In genomic region chr5:115670406-115670805, GRCm38 (mm10) we compare ENCODE assay signal across 17 mouse cellular contexts.
"Had no signal": no experiment of that assay in that cellular context is flagged by ENCODE, and none has a peak within 500 bp of the region (broad histone marks: within the 10 kb centered on the region; RNA-seq: fewer than 3 reads in every experiment).

No protein-coding gene starts in this region.

- ATAC-seq: inflammation-experienced regulatory T-cells, adult 6 months; midbrain, embryonic 16.5 days had no signal

- H3K4me3 ChIP-seq: limb, embryonic 12.5 days; megakaryocyte, embryonic 14.5 days; neural tube, embryonic 13.5 days had no signal

- H3K27ac ChIP-seq: kidney, postnatal 0 days; limb, embryonic 12.5 days; liver, embryonic 14.5 days; macrophage; neural tube, embryonic 13.5 days had no signal

- DNase-seq: kidney, adult 8-10 months; kidney, postnatal 36 days; layer of hippocampus, adult 9-11 months; layer of hippocampus, postnatal 36 days; lung, adult 2 months; right cerebral cortex, adult 18-20 months; right cerebral cortex, postnatal 25 days; thymus, postnatal 4 days had no signal

- H3K9me3 ChIP-seq: limb, embryonic 12.5 days; neural tube, embryonic 13.5 days had no signal

- H3K4me2 ChIP-seq: limb, embryonic 12.5 days; midbrain, embryonic 11.5 days; neural tube, embryonic 13.5 days had no signal

- H3K27me3 ChIP-seq: limb, embryonic 12.5 days; neural tube, embryonic 13.5 days had no signal

- H3K36me3 ChIP-seq: limb, embryonic 12.5 days had no signal

- H3K4me1 ChIP-seq: limb, embryonic 12.5 days; megakaryocyte, embryonic 14.5 days had no signal

- H3K9ac ChIP-seq: limb, embryonic 12.5 days; liver, embryonic 14.5 days; neural tube, embryonic 13.5 days had no signal
